Mouse (Mus musculus): ENCODE data around the gene Tln2. TPM values are rescaled to one million over a fixed set of nuclear protein-coding genes. Genes with fewer than 3 reads are reported as not detected.
A peak's percentile ranks its signal among the peaks of the same experiment; 100 is the strongest.

The Tln2 gene
- total RNA-seq, 1 experiment = 20.2 TPM

GRCm38 (mm10) chr9:67331281-67331680 lies 228.2 kb downstream of the Tln2 start:
- in situ Hi-C loops (cut with MboI; ENCODE audit: low sequenced_read_pairs in 2 of 2, unreplicated experiment in 2 of 2) = no loop called here
- no peak for DNase-seq (ENCODE audit: low read depth, low spot score)
- Histone ChIP-seq H3K9me3 (ENCODE audit: control insufficient read depth, insufficient read depth, low read depth, low read length) (no peaks in the 10 kb centered on the region), H3K4me1 (ENCODE audit: control insufficient read depth in 2 of 2, insufficient read depth in 2 of 2, low read length in 2 of 2, poor library complexity in 1 of 2) (no peaks in the 10 kb centered on the region), H3K27ac (ENCODE audit: insufficient read depth, low read depth, low read length, poor library complexity, severe bottlenecking) (no peak overlapping the region), H3K36me3 (ENCODE audit: control insufficient read depth, insufficient read depth, low read length, poor library complexity, severe bottlenecking) (no peaks in the 10 kb centered on the region; the same call in 1 of the 2 replicates), H3K4me3 (ENCODE audit: insufficient read depth in 1 of 2, low read depth in 1 of 2, low read length in 2 of 2, poor library complexity in 1 of 2, severe bottlenecking in 1 of 2) (no peak overlapping the region), H3K9ac (ENCODE audit: insufficient read depth, low read depth, low read length, poor library complexity, severe bottlenecking) (no peak overlapping the region)
- TF ChIP-seq ZC3H11A (IDR thresholded peaks at IDR 0.05; ENCODE audit: borderline replicate concordance, low read depth, low read length) (no peak), ZNF384 (IDR thresholded peaks at IDR 0.05; ENCODE audit: low read depth, low read length) (no peak), CHD2 (IDR thresholded peaks at IDR 0.05; ENCODE audit: low read depth, low read length) (no peak), HCFC1 (IDR thresholded peaks at IDR 0.05; ENCODE audit: borderline replicate concordance, insufficient read depth, low read length) (no peak), MAFK (IDR thresholded peaks at IDR 0.05; ENCODE audit: insufficient read depth, low read depth, low read length) (no peak)

DNA sequence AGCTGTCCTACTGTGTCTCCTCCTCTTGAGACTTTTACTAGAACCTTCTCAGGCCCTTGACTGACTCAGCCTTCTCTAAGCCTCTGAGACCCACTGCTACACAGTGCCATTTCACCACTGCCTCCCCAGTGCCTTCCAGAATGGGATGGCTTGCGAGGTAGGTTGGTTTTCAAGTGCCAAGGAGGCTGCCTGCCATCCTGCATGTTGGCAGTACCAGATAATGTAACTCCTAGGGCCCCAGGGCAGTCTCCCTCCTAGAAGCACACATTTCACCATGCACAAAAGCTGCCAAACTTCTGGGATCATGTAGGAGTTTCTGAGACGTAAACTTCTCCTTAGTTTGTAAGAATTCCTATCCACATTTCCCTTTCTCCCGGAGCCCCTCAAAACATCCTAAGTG lies 231.1 kb downstream of the Tln2 start:
- H3K4me3 ChIP-seq (ENCODE audit: insufficient read depth in 1 of 2, low read depth in 1 of 2, low read length in 2 of 2, poor library complexity in 1 of 2, severe bottlenecking in 1 of 2) = no peak overlapping the region
- H3K9me3 ChIP-seq (ENCODE audit: control insufficient read depth, insufficient read depth, low read depth, low read length) = no peaks in the 10 kb centered on the region
- in situ Hi-C loops (cut with MboI; ENCODE audit: low sequenced_read_pairs in 2 of 2, unreplicated experiment in 2 of 2) = no loop called here
- H3K4me1 ChIP-seq (ENCODE audit: control insufficient read depth in 2 of 2, insufficient read depth in 2 of 2, low read length in 2 of 2, poor library complexity in 1 of 2) = no peaks in the 10 kb centered on the region
- H3K9ac ChIP-seq (ENCODE audit: insufficient read depth, low read depth, low read length, poor library complexity, severe bottlenecking) = no peak overlapping the region
- DNase-seq (ENCODE audit: low read depth, low spot score) = no peak
- no peak overlapping the region for H3K27ac ChIP-seq (ENCODE audit: insufficient read depth, low read depth, low read length, poor library complexity, severe bottlenecking)
- no peaks in the 10 kb centered on the region; the same call in 1 of the 2 replicates for H3K36me3 ChIP-seq (ENCODE audit: control insufficient read depth, insufficient read depth, low read length, poor library complexity, severe bottlenecking)
- TF ChIP-seq ZNF384 (IDR thresholded peaks at IDR 0.05; ENCODE audit: low read depth, low read length) = no peak
- no peak for TF ChIP-seq CHD2 (IDR thresholded peaks at IDR 0.05; ENCODE audit: low read depth, low read length)
- TF ChIP-seq HCFC1 (IDR thresholded peaks at IDR 0.05; ENCODE audit: borderline replicate concordance, insufficient read depth, low read length) = no peak
- TF ChIP-seq ZC3H11A (IDR thresholded peaks at IDR 0.05; ENCODE audit: borderline replicate concordance, low read depth, low read length) = no peak
- TF ChIP-seq MAFK (IDR thresholded peaks at IDR 0.05; ENCODE audit: insufficient read depth, low read depth, low read length) = no peak

- Histone ChIP-seq H3K27ac (ENCODE audit: insufficient read depth, low read depth, low read length, poor library complexity, severe bottlenecking) (no peak overlapping the region), H3K9me3 (ENCODE audit: control insufficient read depth, insufficient read depth, low read depth, low read length) (no peaks in the 10 kb centered on the region), H3K36me3 (ENCODE audit: control insufficient read depth, insufficient read depth, low read length, poor library complexity, severe bottlenecking) (peaks cover 5% of the 10 kb centered on the region), H3K9ac (ENCODE audit: insufficient read depth, low read depth, low read length, poor library complexity, severe bottlenecking) (no peak overlapping the region), H3K4me3 (ENCODE audit: insufficient read depth in 1 of 2, low read depth in 1 of 2, low read length in 2 of 2, poor library complexity in 1 of 2, severe bottlenecking in 1 of 2) (no peak overlapping the region), H3K4me1 (ENCODE audit: control insufficient read depth in 2 of 2, insufficient read depth in 2 of 2, low read length in 2 of 2, poor library complexity in 1 of 2) (no peaks in the 10 kb centered on the region)
- DNase-seq (ENCODE audit: low read depth, low spot score) = no peak
- TF ChIP-seq MAFK (IDR thresholded peaks at IDR 0.05; ENCODE audit: insufficient read depth, low read depth, low read length) (no peak), ZNF384 (IDR thresholded peaks at IDR 0.05; ENCODE audit: low read depth, low read length) (no peak), ZC3H11A (IDR thresholded peaks at IDR 0.05; ENCODE audit: borderline replicate concordance, low read depth, low read length) (no peak), CHD2 (IDR thresholded peaks at IDR 0.05; ENCODE audit: low read depth, low read length) (no peak), HCFC1 (IDR thresholded peaks at IDR 0.05; ENCODE audit: borderline replicate concordance, insufficient read depth, low read length) (no peak)
- in situ Hi-C loops (cut with MboI; ENCODE audit: low sequenced_read_pairs in 2 of 2, unreplicated experiment in 2 of 2) = no loop called here
Measured at GRCm38 (mm10) chr9:67321886-67322285, 237.6 kb downstream of the Tln2 start.

DNA sequence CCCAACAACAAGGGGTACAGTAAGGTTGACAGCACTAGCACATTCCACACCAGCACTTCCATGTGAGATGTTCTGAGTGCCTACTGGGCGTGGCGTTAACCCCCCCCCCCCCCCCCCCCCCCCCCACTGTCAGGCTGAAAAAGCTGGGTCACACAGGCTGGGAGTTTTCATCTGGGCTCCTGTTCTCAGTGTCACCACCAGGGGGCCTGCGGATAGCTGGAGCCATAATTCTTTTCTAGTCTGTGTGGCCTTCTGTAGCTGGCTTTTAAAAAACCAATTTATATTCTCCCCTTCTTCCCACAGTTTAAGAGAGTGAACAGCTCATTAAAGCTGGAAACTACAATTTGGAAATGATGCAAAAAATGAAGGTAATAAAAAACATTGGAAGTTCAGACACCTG lies 244.1 kb downstream of the Tln2 start:
- peaks cover 5% of the 10 kb centered on the region for H3K36me3 ChIP-seq (ENCODE audit: control insufficient read depth, insufficient read depth, low read length, poor library complexity, severe bottlenecking)
- no peak overlapping the region for H3K9ac ChIP-seq (ENCODE audit: insufficient read depth, low read depth, low read length, poor library complexity, severe bottlenecking)
- TF ChIP-seq ZNF384 (IDR thresholded peaks at IDR 0.05; ENCODE audit: low read depth, low read length) = no peak
- TF ChIP-seq ZC3H11A (IDR thresholded peaks at IDR 0.05; ENCODE audit: borderline replicate concordance, low read depth, low read length) = 0 out of 2 replicates have a peak, but pooled peaks have one; percentile 9
- H3K9me3 ChIP-seq (ENCODE audit: control insufficient read depth, insufficient read depth, low read depth, low read length) = no peaks in the 10 kb centered on the region
- H3K4me3 ChIP-seq (ENCODE audit: insufficient read depth in 1 of 2, low read depth in 1 of 2, low read length in 2 of 2, poor library complexity in 1 of 2, severe bottlenecking in 1 of 2) = no peak overlapping the region
- peak; percentile 39 for DNase-seq (ENCODE audit: low read depth, low spot score)
- H3K27ac ChIP-seq (ENCODE audit: insufficient read depth, low read depth, low read length, poor library complexity, severe bottlenecking) = no peak overlapping the region
- in situ Hi-C loops (cut with MboI; ENCODE audit: low sequenced_read_pairs in 2 of 2, unreplicated experiment in 2 of 2) = no loop called here
- peaks cover 0 to 4% of the 10 kb centered on the region in 2 experiments; a peak in 2 of 4 replicates for H3K4me1 ChIP-seq (ENCODE audit: control insufficient read depth in 2 of 2, insufficient read depth in 2 of 2, low read length in 2 of 2, poor library complexity in 1 of 2)

- no peak overlapping the region for H3K4me3 ChIP-seq (ENCODE audit: insufficient read depth in 1 of 2, low read depth in 1 of 2, low read length in 2 of 2, poor library complexity in 1 of 2, severe bottlenecking in 1 of 2)
- H3K36me3 ChIP-seq (ENCODE audit: control insufficient read depth, insufficient read depth, low read length, poor library complexity, severe bottlenecking) = peaks cover 5% of the 10 kb centered on the region
- H3K9me3 ChIP-seq (ENCODE audit: control insufficient read depth, insufficient read depth, low read depth, low read length) = no peaks in the 10 kb centered on the region
- TF ChIP-seq MAFK (IDR thresholded peaks at IDR 0.05; ENCODE audit: insufficient read depth, low read depth, low read length) (no peak), ZC3H11A (IDR thresholded peaks at IDR 0.05; ENCODE audit: borderline replicate concordance, low read depth, low read length) (no peak), ZNF384 (IDR thresholded peaks at IDR 0.05; ENCODE audit: low read depth, low read length) (no peak), HCFC1 (IDR thresholded peaks at IDR 0.05; ENCODE audit: borderline replicate concordance, insufficient read depth, low read length) (no peak)
- H3K9ac ChIP-seq (ENCODE audit: insufficient read depth, low read depth, low read length, poor library complexity, severe bottlenecking) = no peak overlapping the region
- no peak overlapping the region for H3K27ac ChIP-seq (ENCODE audit: insufficient read depth, low read depth, low read length, poor library complexity, severe bottlenecking)
- no peaks in the 10 kb centered on the region for H3K4me1 ChIP-seq (ENCODE audit: control insufficient read depth in 2 of 2, insufficient read depth in 2 of 2, low read length in 2 of 2, poor library complexity in 1 of 2)
- in situ Hi-C loops (cut with MboI; ENCODE audit: low sequenced_read_pairs in 2 of 2, unreplicated experiment in 2 of 2) = no loop called here
- DNase-seq (ENCODE audit: low read depth, low spot score) = no peak
Measured at GRCm38 (mm10) chr9:67304992-67305391, 254.5 kb downstream of the Tln2 start.

Measured in ES-E14 (cell line).